Mouse (Mus musculus): ENCODE measurements at regions not wholly inside any gene's neighbourhood (a gene's known extent, or its start where the extent isn't known, plus 50 kb on each side); places are given as distances from the start of the nearest gene placed in this dataset.

DNA sequence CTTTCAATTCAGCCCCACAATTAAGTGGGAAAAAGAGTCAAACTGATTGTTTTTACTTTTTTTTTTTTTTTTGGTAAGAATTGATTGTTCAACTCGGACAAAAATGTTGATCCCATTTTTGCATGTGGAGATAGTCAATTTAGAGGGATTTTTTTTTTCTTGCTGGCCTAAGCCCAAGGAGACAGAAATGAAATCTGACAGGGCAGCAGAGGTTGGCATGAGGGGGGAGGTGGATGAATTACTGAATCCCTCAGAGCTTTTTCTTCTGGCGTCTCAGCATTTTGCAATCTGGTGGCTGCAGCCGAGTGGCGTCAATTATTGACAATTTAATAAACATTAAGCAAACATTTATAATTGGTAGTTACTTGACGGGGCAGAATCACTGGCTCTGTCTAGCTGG lies 356.6 kb downstream of the Cd83 start:
- Histone ChIP-seq H3K27me3 (ENCODE audit: control insufficient read depth) (no peaks in the 10 kb centered on the region), H3K9me3 (ENCODE audit: control insufficient read depth, low read length) (peaks cover 17% of the 10 kb centered on the region)

GRCm38 (mm10) chr13:44145441-44145840 lies 360.9 kb downstream of the Cd83 start:
- Histone ChIP-seq H3K4me3 (replicated peaks) (no peak overlapping the region), H3K36me3 (ENCODE audit: control insufficient read depth) (no peaks in the 10 kb centered on the region), H3K4me1 (ENCODE audit: control insufficient read depth) (no peaks in the 10 kb centered on the region), H3K27me3 (ENCODE audit: control insufficient read depth) (no peaks in the 10 kb centered on the region), H3K9me3 (ENCODE audit: control insufficient read depth, low read length) (peaks cover 21% of the 10 kb centered on the region)
- TF ChIP-seq TAL1 (IDR thresholded peaks at IDR 0.05; ENCODE audit: low read length) (no peak), GATA1 (IDR thresholded peaks at IDR 0.05; ENCODE audit: low read length) (no peak)

More for the DNA sequence above, 356.6 kb downstream of the Cd83 start:
- no peak for TF ChIP-seq TAL1 (IDR thresholded peaks at IDR 0.05; ENCODE audit: low read length)
- no peak for TF ChIP-seq GATA1 (IDR thresholded peaks at IDR 0.05; ENCODE audit: low read length)
- Histone ChIP-seq H3K4me1 (ENCODE audit: control insufficient read depth) (no peaks in the 10 kb centered on the region), H3K4me3 (replicated peaks) (no peak overlapping the region), H3K36me3 (ENCODE audit: control insufficient read depth) (no peaks in the 10 kb centered on the region)

DNA sequence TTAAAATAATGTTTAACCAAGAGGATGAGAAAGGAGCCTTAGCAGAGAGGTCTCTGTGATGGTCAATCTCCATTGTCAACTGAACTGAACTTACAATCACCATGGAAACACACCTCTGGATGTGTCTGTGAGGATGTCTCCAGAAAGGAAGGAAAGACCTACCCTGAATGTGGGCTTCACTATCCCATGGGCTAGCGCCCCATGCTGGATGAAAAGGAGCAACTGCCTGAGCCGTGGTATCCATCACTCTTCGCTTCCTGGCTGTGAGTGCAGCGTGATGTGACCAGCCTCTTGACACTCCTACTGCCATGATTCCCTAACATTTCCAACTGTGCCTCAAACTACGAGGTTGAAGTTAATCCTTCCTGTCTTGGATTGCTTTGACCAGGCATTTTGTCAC lies 363.3 kb downstream of the Cd83 start:
- no peak for TF ChIP-seq TAL1 (IDR thresholded peaks at IDR 0.05; ENCODE audit: low read length)
- no peak for TF ChIP-seq GATA1 (IDR thresholded peaks at IDR 0.05; ENCODE audit: low read length)
- Histone ChIP-seq H3K9me3 (ENCODE audit: control insufficient read depth, low read length) (peaks cover 21% of the 10 kb centered on the region), H3K27me3 (ENCODE audit: control insufficient read depth) (no peaks in the 10 kb centered on the region), H3K36me3 (ENCODE audit: control insufficient read depth) (no peaks in the 10 kb centered on the region), H3K4me3 (replicated peaks) (no peak overlapping the region), H3K4me1 (ENCODE audit: control insufficient read depth) (no peaks in the 10 kb centered on the region)

GRCm38 (mm10) chr13:44149499-44149898 lies 364.9 kb downstream of the Cd83 start:
- Histone ChIP-seq H3K27me3 (ENCODE audit: control insufficient read depth) (no peaks in the 10 kb centered on the region), H3K4me3 (replicated peaks) (no peak overlapping the region), H3K4me1 (ENCODE audit: control insufficient read depth) (no peaks in the 10 kb centered on the region), H3K9me3 (ENCODE audit: control insufficient read depth, low read length) (peaks cover 24% of the 10 kb centered on the region), H3K36me3 (ENCODE audit: control insufficient read depth) (no peaks in the 10 kb centered on the region)
- no peak for TF ChIP-seq TAL1 (IDR thresholded peaks at IDR 0.05; ENCODE audit: low read length)
- TF ChIP-seq GATA1 (IDR thresholded peaks at IDR 0.05; ENCODE audit: low read length), result no peak

- Histone ChIP-seq H3K4me1 (ENCODE audit: control insufficient read depth) (no peaks in the 10 kb centered on the region), H3K27me3 (ENCODE audit: control insufficient read depth) (no peaks in the 10 kb centered on the region), H3K36me3 (ENCODE audit: control insufficient read depth) (no peaks in the 10 kb centered on the region), H3K9me3 (ENCODE audit: control insufficient read depth, low read length) (peaks cover 8% of the 10 kb centered on the region), H3K4me3 (replicated peaks) (no peak overlapping the region)
- TF ChIP-seq TAL1 (IDR thresholded peaks at IDR 0.05; ENCODE audit: low read length) (no peak), GATA1 (IDR thresholded peaks at IDR 0.05; ENCODE audit: low read length) (no peak)
These were observed 367.0 kb downstream of the Cd83 start for GRCm38 (mm10) chr13:44151526-44151925.

DNA sequence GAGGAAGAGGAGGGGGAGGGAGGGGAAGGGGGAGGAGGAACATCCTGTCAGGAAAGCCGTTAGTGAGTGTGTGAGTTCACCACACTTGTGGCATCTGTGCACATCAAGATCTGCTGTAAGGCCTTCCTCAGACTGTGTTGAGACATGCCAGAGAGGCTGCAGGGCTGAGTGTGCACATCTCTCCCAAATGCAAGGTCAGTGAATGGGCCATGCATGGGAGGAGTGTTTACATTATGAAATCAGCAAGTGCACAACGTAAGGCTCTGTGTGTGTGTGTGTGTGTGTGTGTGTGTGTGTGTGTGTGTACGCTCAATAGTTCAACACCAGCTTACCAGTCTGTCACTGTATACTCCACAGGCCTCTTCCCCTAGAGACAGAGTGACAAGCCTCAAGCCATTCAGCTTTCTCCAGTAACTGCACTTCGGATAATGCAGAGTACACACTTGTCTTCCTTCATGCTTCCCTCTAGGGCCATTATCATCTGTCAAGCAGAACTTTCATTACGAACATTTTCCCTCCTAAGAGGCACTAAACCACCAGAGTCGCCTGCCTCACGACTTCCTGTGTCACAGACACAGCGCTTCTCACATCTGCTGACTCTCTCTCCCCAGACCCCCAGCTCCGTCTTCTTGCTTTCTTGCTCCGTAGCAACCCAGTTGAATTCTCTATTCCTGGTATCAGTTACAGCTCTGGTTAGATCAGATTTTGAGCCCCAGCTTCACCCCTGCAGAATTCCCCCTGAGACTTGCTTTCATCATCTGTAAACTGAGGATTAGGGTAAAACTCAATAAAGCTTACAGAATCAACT lies 368.4 kb downstream of the Cd83 start:
- no peak for TF ChIP-seq GATA1 (IDR thresholded peaks at IDR 0.05; ENCODE audit: low read length)
- TF ChIP-seq TAL1 (IDR thresholded peaks at IDR 0.05; ENCODE audit: low read length), result no peak
- Histone ChIP-seq H3K4me3 (replicated peaks) (no peak overlapping the region), H3K27me3 (ENCODE audit: control insufficient read depth) (no peaks in the 10 kb centered on the region), H3K9me3 (ENCODE audit: control insufficient read depth, low read length) (peaks cover 7% of the 10 kb centered on the region), H3K36me3 (ENCODE audit: control insufficient read depth) (no peaks in the 10 kb centered on the region), H3K4me1 (ENCODE audit: control insufficient read depth) (no peaks in the 10 kb centered on the region)

DNA sequence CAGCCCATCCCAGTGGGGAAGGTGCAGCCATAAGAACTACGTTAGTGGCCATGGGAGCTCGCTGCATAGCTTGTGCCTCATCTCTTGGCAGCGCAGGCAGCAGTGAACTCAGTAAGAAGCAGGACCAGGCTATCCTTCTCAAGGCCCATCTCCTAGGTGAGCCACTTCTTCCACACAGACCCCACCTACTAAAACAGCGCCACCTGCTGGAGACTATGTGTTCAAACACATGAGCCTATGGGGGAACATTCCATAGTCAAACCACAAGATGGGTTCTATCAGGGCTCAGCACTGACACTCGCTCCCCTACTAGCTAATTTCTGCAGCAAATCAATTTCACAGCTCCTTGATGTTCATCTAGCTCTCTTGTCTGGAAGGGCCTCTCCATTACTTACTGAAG lies 369.2 kb downstream of the Cd83 start:
- peaks cover 7% of the 10 kb centered on the region for H3K9me3 ChIP-seq (ENCODE audit: control insufficient read depth, low read length)
- H3K4me1 ChIP-seq (ENCODE audit: control insufficient read depth), result no peaks in the 10 kb centered on the region
- no peak overlapping the region for H3K4me3 ChIP-seq (replicated peaks)
- no peaks in the 10 kb centered on the region for H3K27me3 ChIP-seq (ENCODE audit: control insufficient read depth)
- H3K36me3 ChIP-seq (ENCODE audit: control insufficient read depth), result no peaks in the 10 kb centered on the region
- TF ChIP-seq TAL1 (IDR thresholded peaks at IDR 0.05; ENCODE audit: low read length) (no peak), GATA1 (IDR thresholded peaks at IDR 0.05; ENCODE audit: low read length) (no peak)

GRCm38 (mm10) chr13:44155956-44156355 lies 371.4 kb downstream of the Cd83 start:
- Histone ChIP-seq H3K36me3 (ENCODE audit: control insufficient read depth) (no peaks in the 10 kb centered on the region), H3K4me3 (replicated peaks) (no peak overlapping the region), H3K27me3 (ENCODE audit: control insufficient read depth) (no peaks in the 10 kb centered on the region), H3K9me3 (ENCODE audit: control insufficient read depth, low read length) (peaks cover 7% of the 10 kb centered on the region), H3K4me1 (ENCODE audit: control insufficient read depth) (no peaks in the 10 kb centered on the region)
- no peak for TF ChIP-seq TAL1 (IDR thresholded peaks at IDR 0.05; ENCODE audit: low read length)
- TF ChIP-seq GATA1 (IDR thresholded peaks at IDR 0.05; ENCODE audit: low read length), result no peak

- H3K4me1 ChIP-seq (ENCODE audit: control insufficient read depth), result no peaks in the 10 kb centered on the region
- peaks cover 7% of the 10 kb centered on the region for H3K9me3 ChIP-seq (ENCODE audit: control insufficient read depth, low read length)
- no peaks in the 10 kb centered on the region for H3K27me3 ChIP-seq (ENCODE audit: control insufficient read depth)
- H3K36me3 ChIP-seq (ENCODE audit: control insufficient read depth), result no peaks in the 10 kb centered on the region
- no peak overlapping the region for H3K4me3 ChIP-seq (replicated peaks)
- TF ChIP-seq GATA1 (IDR thresholded peaks at IDR 0.05; ENCODE audit: low read length) (no peak), TAL1 (IDR thresholded peaks at IDR 0.05; ENCODE audit: low read length) (no peak)
These were observed 372.0 kb downstream of the Cd83 start for GRCm38 (mm10) chr13:44156546-44156945.

Measured in erythroblast, embryonic 14.5 days (primary cell).